Mouse (Mus musculus): ENCODE results near the gene Cep131. TPM values are rescaled to one million over a fixed set of nuclear protein-coding genes. Genes with fewer than 3 reads are reported as not detected.

Gene Cep131
- polyA plus RNA-seq (2015; fragmentation: Nextera tagmentation; extraction: Ambion mirVana) = 15.3 and 16.4 TPM in 2 replicates

DNA sequence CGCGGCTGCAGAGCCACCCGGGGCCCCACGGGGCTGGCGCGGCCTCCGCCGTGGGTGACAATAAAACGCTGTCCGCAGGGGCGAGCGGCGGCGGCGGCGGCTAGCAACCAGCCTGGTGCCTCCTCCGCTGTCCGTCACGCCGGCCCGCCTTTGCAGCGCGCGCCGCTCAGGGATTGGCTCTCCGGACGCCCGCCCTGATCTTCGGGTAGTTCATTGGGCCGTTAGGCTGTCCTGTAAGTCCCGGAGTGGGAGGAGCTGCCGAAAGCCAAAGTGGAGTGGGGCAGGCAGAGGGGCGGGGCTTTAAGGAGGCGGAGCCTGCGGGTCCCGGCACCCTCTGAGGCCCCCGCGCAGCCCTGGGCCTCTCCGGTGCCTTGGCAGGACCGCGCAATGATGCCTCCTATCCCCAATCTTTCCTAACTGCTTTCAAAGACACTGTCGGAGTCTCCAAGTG, at the start of gene Cep131:
Cep131 (minus strand) TSS at position 126 of the 451 bp plus-strand sequence.
- H3K9ac ChIP-seq (ENCODE audit: low read length) = peak within 1 kb of the TSS; percentile 88
- peak; percentile 99 for ATAC-seq (ENCODE audit: low read depth)
- no peaks in the 10 kb centered on the region for H3K9me3 ChIP-seq (ENCODE audit: control insufficient read depth, low read length)
- H3K27me3 ChIP-seq (ENCODE audit: control insufficient read depth, insufficient read depth, low read depth, low read length) = no peaks in the 10 kb centered on the region
- WGBS = under 1% methylated on average over 42 of the region's 42 CpGs
- H3K27ac ChIP-seq (ENCODE audit: low read length) = peak within 1 kb of the TSS; percentile 56
- peak within 1 kb of the TSS; percentile 83 for H3K4me3 ChIP-seq (ENCODE audit: low read length)
- H3K4me1 ChIP-seq (replicated peaks; ENCODE audit: control insufficient read depth, insufficient read depth, low read length) = peaks cover 9% of the 10 kb centered on the region
- peaks cover 9% of the 10 kb centered on the region for H3K36me3 ChIP-seq (ENCODE audit: control insufficient read depth, insufficient read depth, low read length)
- peak within 1 kb of the TSS; percentile 65 for H3K4me2 ChIP-seq (ENCODE audit: low read depth, low read length)

GRCm38 (mm10) chr11:120136195-120136594, 49.6 kb upstream of the Cep131 start:
- H3K9me3 ChIP-seq (ENCODE audit: control insufficient read depth, low read length) = no peaks in the 10 kb centered on the region
- H3K4me1 ChIP-seq (replicated peaks; ENCODE audit: control insufficient read depth, insufficient read depth, low read length) = peaks cover 35% of the 10 kb centered on the region
- H3K27me3 ChIP-seq (ENCODE audit: control insufficient read depth, insufficient read depth, low read depth, low read length) = no peaks in the 10 kb centered on the region
- H3K27ac ChIP-seq (ENCODE audit: low read length) = peak overlapping the region; percentile 83
- H3K9ac ChIP-seq (ENCODE audit: low read length) = 0 out of 2 replicates have a peak overlapping the region, but pooled peaks have one; percentile 30
- 71% methylated on average over 8 of the region's 8 CpGs for WGBS
- no peak overlapping the region for H3K4me2 ChIP-seq (ENCODE audit: low read depth, low read length)
- ATAC-seq (ENCODE audit: low read depth) = peak; percentile 29; the same call in 1 of the 2 replicates
- peaks cover 17% of the 10 kb centered on the region for H3K36me3 ChIP-seq (ENCODE audit: control insufficient read depth, insufficient read depth, low read length)
- no peak overlapping the region for H3K4me3 ChIP-seq (ENCODE audit: low read length)

GRCm38 (mm10) chr11:120134847-120135530, 48.4 kb upstream of the Cep131 start:
- Histone ChIP-seq H3K27ac (ENCODE audit: low read length) (no peak overlapping the region), H3K4me3 (ENCODE audit: low read length) (no peak overlapping the region), H3K4me1 (replicated peaks; ENCODE audit: control insufficient read depth, insufficient read depth, low read length) (peaks cover 34% of the 10 kb centered on the region), H3K9ac (ENCODE audit: low read length) (no peak overlapping the region; the same call in 1 of the 2 replicates), H3K27me3 (ENCODE audit: control insufficient read depth, insufficient read depth, low read depth, low read length) (no peaks in the 10 kb centered on the region), H3K4me2 (ENCODE audit: low read depth, low read length) (no peak overlapping the region), H3K9me3 (ENCODE audit: control insufficient read depth, low read length) (no peaks in the 10 kb centered on the region), H3K36me3 (ENCODE audit: control insufficient read depth, insufficient read depth, low read length) (peaks cover 20% of the 10 kb centered on the region)
- WGBS = 69% methylated on average over 9 of the region's 9 CpGs
- no peak for ATAC-seq (ENCODE audit: low read depth)

- peaks cover 22% of the 10 kb centered on the region for H3K36me3 ChIP-seq (ENCODE audit: control insufficient read depth, insufficient read depth, low read length)
Observed at GRCm38 (mm10) chr11:120134148-120134547, 47.5 kb upstream of the Cep131 start.

GRCm38 (mm10) chr11:120129281-120129680, 42.7 kb upstream of the Cep131 start:
- peaks cover 2% of the 10 kb centered on the region; the same call in 1 of the 2 replicates for H3K4me1 ChIP-seq (replicated peaks; ENCODE audit: control insufficient read depth, insufficient read depth, low read length)
- no peak overlapping the region for H3K9ac ChIP-seq (ENCODE audit: low read length)
- H3K9me3 ChIP-seq (ENCODE audit: control insufficient read depth, low read length) = no peaks in the 10 kb centered on the region
- no peak overlapping the region for H3K27ac ChIP-seq (ENCODE audit: low read length)
- no peak overlapping the region for H3K4me2 ChIP-seq (ENCODE audit: low read depth, low read length)
- H3K4me3 ChIP-seq (ENCODE audit: low read length) = no peak overlapping the region
- WGBS = 84% methylated on average over 7 of the region's 7 CpGs
- no peak for ATAC-seq (ENCODE audit: low read depth)
- no peaks in the 10 kb centered on the region for H3K27me3 ChIP-seq (ENCODE audit: control insufficient read depth, insufficient read depth, low read depth, low read length)
- peaks cover 32% of the 10 kb centered on the region for H3K36me3 ChIP-seq (ENCODE audit: control insufficient read depth, insufficient read depth, low read length)

More at GRCm38 (mm10) chr11:120134148-120134547, 47.5 kb upstream of the Cep131 start:
- no peak overlapping the region for H3K4me3 ChIP-seq (ENCODE audit: low read length)
- H3K27ac ChIP-seq (ENCODE audit: low read length) = no peak overlapping the region
- WGBS = 76% methylated on average over 5 of the region's 5 CpGs
- peaks cover 32% of the 10 kb centered on the region for H3K4me1 ChIP-seq (replicated peaks; ENCODE audit: control insufficient read depth, insufficient read depth, low read length)
- no peak overlapping the region for H3K4me2 ChIP-seq (ENCODE audit: low read depth, low read length)
- no peaks in the 10 kb centered on the region for H3K27me3 ChIP-seq (ENCODE audit: control insufficient read depth, insufficient read depth, low read depth, low read length)
- no peaks in the 10 kb centered on the region for H3K9me3 ChIP-seq (ENCODE audit: control insufficient read depth, low read length)
- no peak overlapping the region for H3K9ac ChIP-seq (ENCODE audit: low read length)
- ATAC-seq (ENCODE audit: low read depth) = peak; percentile 50

DNA sequence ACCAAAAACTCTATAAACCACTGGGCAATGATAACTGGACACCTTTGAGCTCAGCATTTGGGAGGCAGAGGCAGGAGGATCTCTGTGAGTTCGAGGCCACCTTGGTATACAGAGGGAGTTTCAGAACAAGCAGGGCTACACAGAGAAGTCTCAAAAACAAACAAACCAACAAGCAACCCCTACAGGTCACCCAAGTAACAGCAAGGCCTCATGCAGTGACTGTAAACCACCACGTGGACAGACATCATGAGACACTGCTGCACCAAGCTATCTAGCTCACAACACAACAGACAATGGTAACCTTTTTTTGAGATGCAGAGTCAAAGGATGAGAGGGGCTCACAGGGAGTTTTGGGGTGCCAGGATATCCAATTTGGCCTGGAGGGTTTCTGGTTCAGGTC, 40.2 kb upstream of the Cep131 start:
- no peaks in the 10 kb centered on the region for H3K9me3 ChIP-seq (ENCODE audit: control insufficient read depth, low read length)
- H3K36me3 ChIP-seq (ENCODE audit: control insufficient read depth, insufficient read depth, low read length) = peaks cover 30% of the 10 kb centered on the region
- no peaks in the 10 kb centered on the region for H3K27me3 ChIP-seq (ENCODE audit: control insufficient read depth, insufficient read depth, low read depth, low read length)
- H3K4me1 ChIP-seq (replicated peaks; ENCODE audit: control insufficient read depth, insufficient read depth, low read length) = no peaks in the 10 kb centered on the region
- no peak overlapping the region for H3K9ac ChIP-seq (ENCODE audit: low read length)
- H3K27ac ChIP-seq (ENCODE audit: low read length) = no peak overlapping the region
- ATAC-seq (ENCODE audit: low read depth) = no peak
- H3K4me3 ChIP-seq (ENCODE audit: low read length) = no peak overlapping the region
- 83% methylated on average over 2 of the region's 2 CpGs for WGBS
- H3K4me2 ChIP-seq (ENCODE audit: low read depth, low read length) = no peak overlapping the region

DNA sequence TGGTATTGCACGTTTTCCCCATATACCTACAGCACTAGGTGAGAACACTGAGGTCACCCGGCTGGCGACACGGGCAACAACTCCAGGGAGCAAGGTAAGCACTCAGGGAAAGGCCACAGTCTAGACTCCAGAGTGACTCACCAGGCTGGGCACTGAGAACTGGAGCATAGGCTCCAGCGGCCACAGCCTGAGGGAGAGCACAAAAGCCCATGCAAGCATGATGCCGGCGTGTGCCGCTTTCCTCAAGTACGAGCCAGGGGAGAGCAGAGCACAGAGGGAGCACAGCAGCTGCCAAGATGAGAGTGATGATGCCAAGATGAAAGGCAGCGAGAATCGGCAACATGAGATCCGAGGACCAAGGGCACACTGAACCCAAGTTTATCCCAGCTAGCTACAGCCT, 35.5 kb upstream of the Cep131 start:
- ATAC-seq (ENCODE audit: low read depth) = no peak
- H3K9ac ChIP-seq (ENCODE audit: low read length) = no peak overlapping the region
- WGBS = 79% methylated on average over 12 of the region's 12 CpGs
- no peaks in the 10 kb centered on the region for H3K27me3 ChIP-seq (ENCODE audit: control insufficient read depth, insufficient read depth, low read depth, low read length)
- no peak overlapping the region for H3K4me2 ChIP-seq (ENCODE audit: low read depth, low read length)
- peaks cover 8% of the 10 kb centered on the region; the same call in 1 of the 2 replicates for H3K36me3 ChIP-seq (ENCODE audit: control insufficient read depth, insufficient read depth, low read length)
- no peaks in the 10 kb centered on the region for H3K9me3 ChIP-seq (ENCODE audit: control insufficient read depth, low read length)
- no peak overlapping the region for H3K4me3 ChIP-seq (ENCODE audit: low read length)
- no peaks in the 10 kb centered on the region for H3K4me1 ChIP-seq (replicated peaks; ENCODE audit: control insufficient read depth, insufficient read depth, low read length)
- no peak overlapping the region for H3K27ac ChIP-seq (ENCODE audit: low read length)

DNA sequence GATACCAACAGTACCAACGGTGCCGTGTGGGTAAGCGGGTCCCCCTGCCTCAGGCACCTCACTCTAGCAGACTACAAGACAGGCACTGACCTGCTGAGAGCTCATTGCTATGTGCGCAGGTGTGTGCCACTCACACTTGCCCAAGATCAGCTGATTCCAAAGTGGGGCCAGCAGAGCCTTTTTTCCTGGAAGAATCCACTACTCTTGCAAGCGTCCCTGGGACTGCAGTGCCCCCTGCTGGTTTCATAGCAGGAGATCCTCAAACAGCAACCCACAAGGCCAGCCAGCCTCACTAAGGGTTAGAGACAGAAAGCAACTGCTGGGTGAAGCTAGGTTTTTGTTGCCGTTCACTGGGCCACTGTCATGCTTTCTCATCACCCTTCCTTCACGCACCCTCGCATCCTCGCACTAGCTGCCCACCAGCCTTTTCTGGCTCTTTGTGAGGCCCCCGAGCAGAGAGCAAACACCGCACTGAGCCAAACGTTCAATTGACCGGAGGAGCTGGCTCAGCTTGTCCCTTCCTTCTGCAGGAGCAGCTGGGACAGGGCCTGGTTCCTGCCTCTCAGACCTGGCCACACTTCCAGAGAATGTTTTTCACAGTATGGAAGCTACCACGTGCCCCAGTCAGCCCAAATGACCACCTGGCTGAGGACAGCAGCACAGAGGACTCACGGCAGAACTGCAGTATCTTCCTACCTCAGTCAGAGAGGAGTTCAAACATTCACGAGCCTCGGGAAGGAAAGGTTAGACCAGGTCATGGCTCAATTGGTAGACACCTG, 34.2 kb upstream of the Cep131 start:
- WGBS = 71% methylated on average over 17 of the region's 17 CpGs

DNA sequence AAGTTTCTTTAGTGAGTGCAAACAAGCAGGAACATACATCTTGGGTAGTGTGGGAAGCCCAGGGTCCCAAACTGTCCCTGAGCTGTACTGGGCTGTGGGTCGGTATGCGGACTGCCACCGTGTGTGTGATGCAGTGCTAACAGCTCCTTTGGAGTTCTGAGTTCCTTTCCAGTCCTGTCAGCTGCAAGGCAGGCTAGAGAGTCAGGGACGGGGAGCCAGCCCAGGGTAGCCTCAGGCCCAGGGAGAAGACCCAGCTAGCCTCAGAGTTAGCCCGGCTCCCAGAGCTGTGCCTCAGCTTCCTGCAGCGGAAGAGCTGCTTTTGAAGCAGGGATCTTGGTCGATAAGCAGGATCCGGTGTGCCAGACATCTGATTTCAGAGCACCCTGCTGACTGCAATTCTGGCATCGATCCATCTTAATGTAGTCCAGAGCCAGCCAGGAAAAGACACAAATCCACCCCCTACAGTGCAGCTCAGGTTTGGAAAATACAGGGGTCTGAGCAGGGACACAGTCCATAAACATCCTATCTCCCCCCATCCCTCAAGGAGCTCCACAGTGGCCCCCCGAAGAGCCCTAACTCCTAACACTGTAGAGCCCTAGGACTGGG, 33.4 kb upstream of the Cep131 start:
- Histone ChIP-seq H3K27me3 (ENCODE audit: control insufficient read depth, insufficient read depth, low read depth, low read length) (no peaks in the 10 kb centered on the region), H3K4me2 (ENCODE audit: low read depth, low read length) (no peak overlapping the region), H3K9me3 (ENCODE audit: control insufficient read depth, low read length) (no peaks in the 10 kb centered on the region), H3K4me3 (ENCODE audit: low read length) (no peak overlapping the region), H3K27ac (ENCODE audit: low read length) (no peak overlapping the region), H3K36me3 (ENCODE audit: control insufficient read depth, insufficient read depth, low read length) (peaks cover 8% of the 10 kb centered on the region; the same call in 1 of the 2 replicates), H3K4me1 (replicated peaks; ENCODE audit: control insufficient read depth, insufficient read depth, low read length) (no peaks in the 10 kb centered on the region), H3K9ac (ENCODE audit: low read length) (no peak overlapping the region)
- WGBS = 70% methylated on average over 10 of the region's 10 CpGs
- ATAC-seq (ENCODE audit: low read depth) = no peak

More for the DNA sequence above, 34.2 kb upstream of the Cep131 start:
- H3K4me3 ChIP-seq (ENCODE audit: low read length) = no peak overlapping the region
- H3K36me3 ChIP-seq (ENCODE audit: control insufficient read depth, insufficient read depth, low read length) = peaks cover 5% of the 10 kb centered on the region; the same call in 1 of the 2 replicates
- no peaks in the 10 kb centered on the region for H3K9me3 ChIP-seq (ENCODE audit: control insufficient read depth, low read length)
- H3K4me2 ChIP-seq (ENCODE audit: low read depth, low read length) = no peak overlapping the region
- ATAC-seq (ENCODE audit: low read depth) = peak; percentile 36
- no peak overlapping the region for H3K27ac ChIP-seq (ENCODE audit: low read length)
- no peak overlapping the region for H3K9ac ChIP-seq (ENCODE audit: low read length)
- no peaks in the 10 kb centered on the region for H3K4me1 ChIP-seq (replicated peaks; ENCODE audit: control insufficient read depth, insufficient read depth, low read length)
- no peaks in the 10 kb centered on the region for H3K27me3 ChIP-seq (ENCODE audit: control insufficient read depth, insufficient read depth, low read depth, low read length)

Data from lung, embryonic 16.5 days (tissue).